Mouse (Mus musculus) hindbrain, embryonic 10.5 days (tissue): Measurements from ENCODE around the gene Ahr. TPM values are rescaled to one million over a fixed set of nuclear protein-coding genes. Genes with fewer than 3 reads are reported as not detected.

Experiments used
- DNase-seq: peaks from one replicate; pipeline ENCODE4 v3.0.0-alpha.2; 2017; ENCODE audit warnings: low spot score
- H3K27ac ChIP-seq: fragments of 300-500 bp; sonication (generic); 2 replicates; pipeline ENCODE4 v1.5.1; 2016; ENCODE audit warnings: mild to moderate bottlenecking, moderate library complexity
- H3K27me3 ChIP-seq: fragments of 300-500 bp; sonication (generic); 2 replicates; pipeline ENCODE4 v1.6.1; 2016; ENCODE audit warnings: mild to moderate bottlenecking; ENCODE audit not compliant: poor library complexity, insufficient read depth, severe bottlenecking
- H3K36me3 ChIP-seq: fragments of 300-500 bp; sonication (generic); 2 replicates; pipeline ENCODE4 v1.6.1; 2016; ENCODE audit warnings: mild to moderate bottlenecking, moderate library complexity
- H3K4me1 ChIP-seq: fragments of 300-500 bp; sonication (generic); replicated peaks from 2 replicates; pipeline ENCODE4 v1.6.1; 2016; ENCODE audit warnings: mild to moderate bottlenecking
- H3K4me3 ChIP-seq: fragments of 300-500 bp; sonication (generic); 2 replicates; pipeline ENCODE4 v1.5.1; 2016; ENCODE audit warnings: mild to moderate bottlenecking, moderate library complexity
- H3K9me3 ChIP-seq: fragments of 300-500 bp; sonication (generic); 2 replicates; pipeline ENCODE4 v1.6.1; 2016; ENCODE audit warnings: mild to moderate bottlenecking, moderate library complexity
- WGBS: fragments of 180-500 bp; shearing (Covaris S2); methylation state at CpG from one replicate; pipeline ENCODE4 v1.1.7; 2016; 5-methylcytosine and 5-hydroxymethylcytosine counted together
- polyA plus RNA-seq: library from polyadenylated mRNA; unstranded; fragments of >200 nt; fragmentation: Nextera tagmentation; extraction: Ambion mirVana; gene quantifications from 2 replicates; pipeline ENCODE4 v1.2.1, GENCODE M21; 2016

Gene Ahr
- polyA plus RNA-seq, 1 experiment from 2014 or later: 1.8 TPM

DNA sequence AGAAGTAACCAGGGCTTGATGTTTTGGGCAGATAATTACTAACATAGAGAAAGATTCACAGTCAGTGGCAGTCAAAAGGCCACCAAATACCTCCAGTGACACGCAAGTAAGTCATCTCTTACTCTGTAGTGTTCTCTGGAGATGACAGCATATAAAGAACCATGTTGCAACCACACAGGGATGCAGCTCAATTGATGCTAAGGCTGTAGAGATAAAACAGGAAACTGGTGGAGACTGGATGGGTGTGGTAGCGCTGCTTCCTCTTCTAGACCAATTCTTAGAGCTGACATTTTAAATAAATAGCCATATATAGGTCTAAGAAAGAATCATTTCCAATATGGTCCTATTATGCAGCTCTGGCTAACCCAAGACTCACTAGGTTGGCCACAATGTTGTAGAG is 54.1 kb downstream of the Ahr start:
- WGBS: 88% methylated on average over 2 of the region's 2 CpGs
- Histone ChIP-seq H3K36me3 (no peaks in the 10 kb centered on the region), H3K27me3 (no peaks in the 10 kb centered on the region), H3K9me3 (no peaks in the 10 kb centered on the region), H3K27ac (no peak overlapping the region), H3K4me3 (no peak overlapping the region), H3K4me1 (no peaks in the 10 kb centered on the region)
- no peak for DNase-seq

DNA sequence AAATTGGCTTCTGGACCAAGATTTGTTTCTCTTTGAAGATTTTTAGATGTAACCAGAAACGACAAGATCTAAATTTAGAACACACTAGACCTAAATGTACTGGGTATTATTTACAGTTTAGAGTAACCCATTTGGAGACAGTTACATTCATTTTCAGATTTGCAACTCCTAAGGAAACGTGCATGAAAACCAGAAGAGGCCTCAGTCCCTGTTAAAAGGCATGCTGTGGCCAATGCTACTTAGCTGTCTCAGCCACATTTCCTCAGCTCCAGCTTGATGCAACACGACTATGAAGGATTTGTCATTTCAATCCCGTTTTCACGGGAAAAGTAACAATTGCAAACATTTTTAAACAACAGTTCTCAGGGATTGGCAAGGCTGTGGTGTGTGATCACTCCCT is 55.9 kb downstream of the Ahr start:
- H3K4me3 ChIP-seq: no peak overlapping the region
- H3K27me3 ChIP-seq: no peaks in the 10 kb centered on the region
- no peak for DNase-seq
- no peaks in the 10 kb centered on the region for H3K4me1 ChIP-seq
- H3K36me3 ChIP-seq: no peaks in the 10 kb centered on the region
- 81% methylated on average over 5 of the region's 5 CpGs for WGBS
- H3K9me3 ChIP-seq: no peaks in the 10 kb centered on the region
- no peak overlapping the region for H3K27ac ChIP-seq

GRCm38 (mm10) chr12:35463457-35463856 is 71.4 kb downstream of the Ahr start:
- no peaks in the 10 kb centered on the region for H3K27me3 ChIP-seq
- WGBS: 86% methylated on average over 1 of the region's 1 CpGs
- no peaks in the 10 kb centered on the region for H3K9me3 ChIP-seq
- DNase-seq: no peak
- no peaks in the 10 kb centered on the region for H3K4me1 ChIP-seq
- H3K36me3 ChIP-seq: no peaks in the 10 kb centered on the region
- no peak overlapping the region for H3K27ac ChIP-seq
- no peak overlapping the region for H3K4me3 ChIP-seq

DNA sequence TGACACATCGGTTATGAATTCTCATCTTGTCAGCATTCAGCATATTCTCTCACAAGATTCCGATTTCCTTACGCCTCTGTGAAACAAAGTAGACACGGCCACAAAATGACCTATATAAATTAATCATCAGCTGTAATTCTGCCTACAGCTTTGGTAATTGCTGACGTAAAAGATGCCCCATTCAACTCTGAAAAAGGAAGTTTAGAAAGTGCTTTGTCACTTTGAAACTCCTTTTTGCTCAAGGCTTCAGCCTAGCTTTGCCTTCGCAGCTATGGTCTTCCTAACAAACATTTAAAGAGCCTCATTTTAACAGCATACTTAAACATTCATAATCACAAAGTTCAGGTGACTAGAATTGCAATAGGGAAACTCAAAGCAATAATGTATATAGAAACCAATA is 72.2 kb downstream of the Ahr start:
- Histone ChIP-seq H3K36me3 (no peaks in the 10 kb centered on the region), H3K4me3 (no peak overlapping the region), H3K9me3 (no peaks in the 10 kb centered on the region), H3K27me3 (no peaks in the 10 kb centered on the region), H3K27ac (no peak overlapping the region), H3K4me1 (no peaks in the 10 kb centered on the region)
- DNase-seq: no peak
- 89% methylated on average over 6 of the region's 6 CpGs for WGBS

GRCm38 (mm10) chr12:35459662-35460061 is 75.2 kb downstream of the Ahr start:
- Histone ChIP-seq H3K9me3 (no peaks in the 10 kb centered on the region), H3K4me1 (no peaks in the 10 kb centered on the region), H3K27me3 (no peaks in the 10 kb centered on the region), H3K36me3 (no peaks in the 10 kb centered on the region), H3K4me3 (no peak overlapping the region), H3K27ac (no peak overlapping the region)
- WGBS: 87% methylated on average over 3 of the region's 3 CpGs
- no peak for DNase-seq
